Mouse (Mus musculus): ENCODE data around the gene Bcl2l11.

Gene Bcl2l11

DNA sequence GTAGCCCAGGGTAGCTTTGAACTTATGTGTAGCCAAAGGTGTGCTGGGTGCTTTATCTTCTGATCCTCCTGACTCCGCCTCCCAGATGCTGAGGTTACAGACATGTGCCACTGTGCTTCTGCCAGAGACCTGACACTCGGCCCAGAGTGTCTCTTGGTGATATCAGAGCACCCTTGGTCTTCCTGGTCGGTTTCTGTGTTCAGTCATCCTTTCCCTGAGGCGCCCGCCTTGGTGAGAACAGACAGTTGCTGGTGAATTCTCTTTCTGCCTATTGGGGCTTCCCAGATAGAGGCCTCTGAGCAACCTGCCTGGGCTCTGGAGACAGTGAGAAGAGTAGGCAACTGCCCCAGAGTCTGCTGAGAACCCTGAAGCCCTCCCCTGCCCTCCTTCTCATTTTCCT, 6.8 kb downstream of the Bcl2l11 start:
- H3K4me3 ChIP-seq (replicated peaks; ENCODE audit: low read length) = no peak overlapping the region; the same call in 1 of the 2 replicates
- peaks cover 77% of the 10 kb centered on the region for H3K36me3 ChIP-seq (ENCODE audit: insufficient read depth, low read length)
- no peak for TF ChIP-seq CTCF (conservative IDR thresholded peaks at IDR 0.05; ENCODE audit: low read length)
- no peak for TF ChIP-seq NANOG (IDR thresholded peaks at IDR 0.05; ENCODE audit: borderline replicate concordance, low read length)
- TF ChIP-seq POU5F1 (IDR thresholded peaks at IDR 0.05; ENCODE audit: borderline replicate concordance, low read length) = no peak
- H3K27me3 ChIP-seq (ENCODE audit: insufficient read depth, low read length) = no peaks in the 10 kb centered on the region
- H3K9me3 ChIP-seq (ENCODE audit: low read length) = no peaks in the 10 kb centered on the region
- H3K4me1 ChIP-seq (replicated peaks; ENCODE audit: low read depth, low read length) = peaks cover 68% of the 10 kb centered on the region

- Histone ChIP-seq H3K9me3 (ENCODE audit: low read length) (no peaks in the 10 kb centered on the region), H3K36me3 (ENCODE audit: insufficient read depth, low read length) (peaks cover 85% of the 10 kb centered on the region), H3K4me3 (replicated peaks; ENCODE audit: low read length) (no peak overlapping the region), H3K27me3 (ENCODE audit: insufficient read depth, low read length) (no peaks in the 10 kb centered on the region), H3K4me1 (replicated peaks; ENCODE audit: low read depth, low read length) (peaks cover 72% of the 10 kb centered on the region)
- TF ChIP-seq NANOG (IDR thresholded peaks at IDR 0.05; ENCODE audit: borderline replicate concordance, low read length) (no peak), CTCF (conservative IDR thresholded peaks at IDR 0.05; ENCODE audit: low read length) (no peak), POU5F1 (IDR thresholded peaks at IDR 0.05; ENCODE audit: borderline replicate concordance, low read length) (no peak)
These were observed 8.0 kb downstream of the Bcl2l11 start for GRCm38 (mm10) chr2:128133865-128134264.

DNA sequence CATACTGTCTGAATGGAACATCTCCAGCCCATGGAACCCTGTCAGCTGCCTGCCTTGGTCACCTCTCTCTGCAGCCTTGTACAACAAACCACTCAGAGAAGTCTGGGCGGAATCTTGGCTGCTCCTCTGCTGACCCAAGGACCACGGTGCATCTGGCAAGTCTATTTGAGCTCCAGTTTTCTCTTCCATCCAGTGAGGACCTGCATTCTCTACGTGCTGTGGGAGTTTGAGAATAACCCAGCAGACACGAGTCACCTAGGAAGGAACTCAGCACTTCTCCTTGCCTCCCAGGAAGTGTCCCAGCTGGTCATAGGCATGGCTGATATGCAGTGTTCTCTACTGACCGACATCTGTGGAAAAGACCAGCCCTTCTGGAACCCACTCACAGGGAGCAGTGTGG, 8.6 kb downstream of the Bcl2l11 start:
- Histone ChIP-seq H3K27me3 (ENCODE audit: insufficient read depth, low read length) (no peaks in the 10 kb centered on the region), H3K36me3 (ENCODE audit: insufficient read depth, low read length) (peaks cover 84% of the 10 kb centered on the region), H3K4me3 (replicated peaks; ENCODE audit: low read length) (no peak overlapping the region), H3K9me3 (ENCODE audit: low read length) (no peaks in the 10 kb centered on the region), H3K4me1 (replicated peaks; ENCODE audit: low read depth, low read length) (peaks cover 74% of the 10 kb centered on the region)
- no peak for TF ChIP-seq CTCF (conservative IDR thresholded peaks at IDR 0.05; ENCODE audit: low read length)
- TF ChIP-seq NANOG (IDR thresholded peaks at IDR 0.05; ENCODE audit: borderline replicate concordance, low read length) = no peak
- TF ChIP-seq POU5F1 (IDR thresholded peaks at IDR 0.05; ENCODE audit: borderline replicate concordance, low read length) = no peak

DNA sequence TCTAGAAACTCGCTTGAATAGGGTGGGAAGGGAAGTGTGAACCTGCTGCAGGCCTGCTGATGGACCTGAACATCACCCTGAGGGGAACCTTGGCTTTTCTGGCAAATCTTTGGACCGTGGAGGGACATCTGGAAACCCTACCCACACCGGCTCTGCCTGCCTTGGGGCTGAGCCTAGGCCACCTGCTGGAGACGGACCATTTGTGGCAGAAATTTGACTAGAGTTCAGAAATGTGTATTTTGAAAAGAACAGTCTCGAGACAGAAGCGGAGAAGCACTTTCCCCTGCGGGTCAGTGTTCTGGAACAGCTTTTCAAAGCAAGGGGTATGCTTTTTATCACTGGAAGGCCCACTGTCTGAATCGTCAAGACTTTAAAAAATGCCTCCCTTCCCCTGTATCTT, 9.1 kb downstream of the Bcl2l11 start:
- no peak for TF ChIP-seq NANOG (IDR thresholded peaks at IDR 0.05; ENCODE audit: borderline replicate concordance, low read length)
- Histone ChIP-seq H3K4me3 (replicated peaks; ENCODE audit: low read length) (no peak overlapping the region), H3K9me3 (ENCODE audit: low read length) (no peaks in the 10 kb centered on the region), H3K27me3 (ENCODE audit: insufficient read depth, low read length) (no peaks in the 10 kb centered on the region), H3K4me1 (replicated peaks; ENCODE audit: low read depth, low read length) (peaks cover 79% of the 10 kb centered on the region), H3K36me3 (ENCODE audit: insufficient read depth, low read length) (peaks cover 83% of the 10 kb centered on the region)

DNA sequence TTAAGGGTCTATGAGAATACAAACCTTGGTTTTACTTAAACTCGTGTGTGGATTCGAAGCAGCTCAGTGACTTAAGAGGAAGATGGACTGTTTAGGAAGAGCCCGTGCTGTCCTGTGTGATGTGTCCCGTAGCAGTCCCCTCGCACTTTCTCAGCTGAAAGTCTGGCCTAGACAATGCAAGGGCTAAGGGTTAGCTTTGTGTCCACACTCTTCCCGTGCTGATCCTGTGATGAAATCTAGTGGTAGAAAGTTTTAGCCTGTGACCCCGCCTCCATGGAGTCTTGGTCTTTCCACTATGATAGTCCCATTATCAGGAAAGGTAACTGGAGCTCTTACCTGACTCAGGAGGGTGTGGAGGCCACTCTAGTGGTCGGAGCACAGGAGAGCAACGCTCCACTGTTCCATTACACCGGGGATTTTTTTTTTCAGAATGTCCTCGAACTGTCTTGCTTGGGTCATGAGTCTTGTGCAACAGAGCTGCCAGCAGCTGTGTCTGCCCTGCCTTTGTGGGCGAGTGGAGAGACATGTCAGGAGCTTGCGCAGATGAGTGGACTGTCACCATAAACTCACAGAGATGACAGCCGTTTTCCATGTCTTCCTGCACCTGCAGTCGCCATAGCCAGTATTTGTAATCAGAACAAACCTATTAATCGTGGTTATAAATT, 11.1 kb downstream of the Bcl2l11 start:
- Histone ChIP-seq H3K4me1 (replicated peaks; ENCODE audit: low read depth, low read length) (peaks cover 80% of the 10 kb centered on the region), H3K36me3 (ENCODE audit: insufficient read depth, low read length) (peaks cover 73% of the 10 kb centered on the region), H3K9me3 (ENCODE audit: low read length) (no peaks in the 10 kb centered on the region), H3K27me3 (ENCODE audit: insufficient read depth, low read length) (no peaks in the 10 kb centered on the region), H3K4me3 (replicated peaks; ENCODE audit: low read length) (no peak overlapping the region)
- TF ChIP-seq POU5F1 (IDR thresholded peaks at IDR 0.05; ENCODE audit: borderline replicate concordance, low read length) = no peak
- no peak for TF ChIP-seq CTCF (conservative IDR thresholded peaks at IDR 0.05; ENCODE audit: low read length)
- no peak for TF ChIP-seq NANOG (IDR thresholded peaks at IDR 0.05; ENCODE audit: borderline replicate concordance, low read length)

GRCm38 (mm10) chr2:128137480-128138276, 11.8 kb downstream of the Bcl2l11 start:
- no peaks in the 10 kb centered on the region for H3K27me3 ChIP-seq (ENCODE audit: insufficient read depth, low read length)
- no peaks in the 10 kb centered on the region for H3K9me3 ChIP-seq (ENCODE audit: low read length)
- H3K4me3 ChIP-seq (replicated peaks; ENCODE audit: low read length) = no peak overlapping the region
- H3K4me1 ChIP-seq (replicated peaks; ENCODE audit: low read depth, low read length) = peaks cover 74% of the 10 kb centered on the region
- TF ChIP-seq POU5F1 (IDR thresholded peaks at IDR 0.05; ENCODE audit: borderline replicate concordance, low read length) (no peak), CTCF (conservative IDR thresholded peaks at IDR 0.05; ENCODE audit: low read length) (no peak), NANOG (IDR thresholded peaks at IDR 0.05; ENCODE audit: borderline replicate concordance, low read length) (no peak; the same call in 1 of the 2 replicates)
- peaks cover 78% of the 10 kb centered on the region for H3K36me3 ChIP-seq (ENCODE audit: insufficient read depth, low read length)

DNA sequence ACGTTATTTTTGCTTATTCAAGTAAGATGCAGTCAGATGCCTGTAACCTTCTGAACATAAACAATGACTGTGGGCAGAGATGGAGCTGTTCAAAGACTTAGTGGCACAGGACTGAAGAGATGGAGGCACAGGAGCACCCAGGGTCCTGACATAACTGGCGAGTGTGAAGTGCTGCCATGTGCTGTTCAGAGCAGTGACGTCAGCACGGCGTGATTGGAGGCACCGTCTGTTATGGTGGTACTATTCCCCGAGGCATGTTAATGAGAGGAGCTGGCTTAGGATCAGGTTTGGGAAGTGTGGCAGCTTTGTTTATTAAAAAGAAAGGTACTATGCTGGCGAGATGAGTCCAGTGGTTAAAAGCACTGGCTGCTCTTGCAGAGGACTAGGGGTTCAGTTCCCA, 13.1 kb downstream of the Bcl2l11 start:
- H3K9me3 ChIP-seq (ENCODE audit: low read length) = no peaks in the 10 kb centered on the region
- no peak for TF ChIP-seq POU5F1 (IDR thresholded peaks at IDR 0.05; ENCODE audit: borderline replicate concordance, low read length)
- no peak overlapping the region for H3K4me3 ChIP-seq (replicated peaks; ENCODE audit: low read length)
- H3K4me1 ChIP-seq (replicated peaks; ENCODE audit: low read depth, low read length) = peaks cover 61% of the 10 kb centered on the region
- peaks cover 82% of the 10 kb centered on the region for H3K36me3 ChIP-seq (ENCODE audit: insufficient read depth, low read length)
- H3K27me3 ChIP-seq (ENCODE audit: insufficient read depth, low read length) = no peaks in the 10 kb centered on the region

DNA sequence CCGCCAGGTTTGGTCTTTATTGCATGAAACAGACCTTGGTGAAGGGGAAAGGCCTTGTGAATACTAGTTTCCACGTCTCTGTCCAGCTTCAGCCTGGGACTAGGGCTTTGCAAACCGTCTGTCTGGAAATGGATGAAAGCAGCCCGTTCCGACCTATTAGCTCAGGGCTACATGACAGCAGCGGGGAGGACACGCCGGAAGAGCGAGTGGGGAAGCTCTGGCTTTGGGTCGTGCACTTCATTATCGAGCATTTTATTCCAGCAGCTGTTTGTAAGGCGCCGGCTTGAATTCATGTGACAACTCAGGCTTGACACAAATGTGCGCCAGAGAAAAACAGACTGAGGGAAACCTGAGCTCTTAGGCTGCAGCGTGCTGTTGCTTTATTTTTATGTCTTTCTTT, 13.9 kb downstream of the Bcl2l11 start:
- Histone ChIP-seq H3K4me3 (replicated peaks; ENCODE audit: low read length) (no peak overlapping the region), H3K4me1 (replicated peaks; ENCODE audit: low read depth, low read length) (peaks cover 53% of the 10 kb centered on the region), H3K36me3 (ENCODE audit: insufficient read depth, low read length) (peaks cover 83% of the 10 kb centered on the region), H3K9me3 (ENCODE audit: low read length) (no peaks in the 10 kb centered on the region), H3K27me3 (ENCODE audit: insufficient read depth, low read length) (no peaks in the 10 kb centered on the region)
- TF ChIP-seq POU5F1 (IDR thresholded peaks at IDR 0.05; ENCODE audit: borderline replicate concordance, low read length) (no peak), NANOG (IDR thresholded peaks at IDR 0.05; ENCODE audit: borderline replicate concordance, low read length) (no peak)

- TF ChIP-seq CTCF (conservative IDR thresholded peaks at IDR 0.05; ENCODE audit: low read length) (no peak), POU5F1 (IDR thresholded peaks at IDR 0.05; ENCODE audit: borderline replicate concordance, low read length) (no peak), NANOG (IDR thresholded peaks at IDR 0.05; ENCODE audit: borderline replicate concordance, low read length) (no peak)
- Histone ChIP-seq H3K36me3 (ENCODE audit: insufficient read depth, low read length) (peaks cover 79% of the 10 kb centered on the region), H3K27me3 (ENCODE audit: insufficient read depth, low read length) (no peaks in the 10 kb centered on the region), H3K4me1 (replicated peaks; ENCODE audit: low read depth, low read length) (peaks cover 49% of the 10 kb centered on the region), H3K9me3 (ENCODE audit: low read length) (no peaks in the 10 kb centered on the region), H3K4me3 (replicated peaks; ENCODE audit: low read length) (no peak overlapping the region)
These were observed 14.3 kb downstream of the Bcl2l11 start for GRCm38 (mm10) chr2:128140183-128140582.

Data from E14TG2a.4 (cell line).